Mouse (Mus musculus): ENCODE measurements at regions not wholly inside any gene's neighbourhood (a gene's known extent, or its start where the extent isn't known, plus 50 kb on each side); places are given as distances from the start of the nearest gene placed in this dataset.

DNA sequence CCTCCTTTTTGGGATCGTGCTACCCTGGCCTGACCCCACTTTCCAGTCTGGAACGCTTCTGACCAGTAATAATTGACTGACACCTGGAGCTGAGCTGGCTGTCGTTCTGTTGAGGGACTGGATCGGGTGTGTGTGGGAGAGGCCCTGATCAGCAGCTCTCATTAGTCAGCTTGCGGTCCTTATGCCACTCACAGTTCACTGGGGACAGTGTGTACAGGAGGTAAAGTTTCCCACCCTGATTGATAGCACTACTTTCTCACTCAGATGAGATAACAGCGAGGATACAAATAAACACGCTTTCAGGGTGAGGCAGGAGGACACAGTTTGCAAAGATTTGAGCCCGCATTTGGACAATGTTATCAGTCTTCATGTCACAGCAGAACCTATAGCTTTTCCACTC is 191.7 kb upstream of the Tnp1 start:
- TF ChIP-seq POLR2A (IDR thresholded peaks at IDR 0.05; ENCODE audit: extremely low read depth, insufficient read depth, low read length) (no peak), CTCF (IDR thresholded peaks at IDR 0.05; ENCODE audit: low read depth, low read length) (no peak)
- Histone ChIP-seq H3K27ac (replicated peaks; ENCODE audit: insufficient read depth, low read depth, low read length) (no peak overlapping the region), H3K27me3 (ENCODE audit: control insufficient read depth, insufficient read depth, low read length) (no peaks in the 10 kb centered on the region), H3K79me2 (ENCODE audit: control insufficient read depth, insufficient read depth, low read length) (no peaks in the 10 kb centered on the region), H3K36me3 (ENCODE audit: control insufficient read depth, insufficient read depth, low read length) (no peaks in the 10 kb centered on the region), H3K9ac (ENCODE audit: low read depth, low read length) (no peak overlapping the region), H3K4me1 (ENCODE audit: control insufficient read depth, insufficient read depth, low read length) (no peaks in the 10 kb centered on the region), H3K4me3 (ENCODE audit: insufficient read depth, low read depth, low read length) (no peak overlapping the region)
- DNase-seq (ENCODE audit: extremely low read depth, low read depth, low spot score) = no peak
- WGBS = 51% methylated on average over 8 of the region's 8 CpGs

DNA sequence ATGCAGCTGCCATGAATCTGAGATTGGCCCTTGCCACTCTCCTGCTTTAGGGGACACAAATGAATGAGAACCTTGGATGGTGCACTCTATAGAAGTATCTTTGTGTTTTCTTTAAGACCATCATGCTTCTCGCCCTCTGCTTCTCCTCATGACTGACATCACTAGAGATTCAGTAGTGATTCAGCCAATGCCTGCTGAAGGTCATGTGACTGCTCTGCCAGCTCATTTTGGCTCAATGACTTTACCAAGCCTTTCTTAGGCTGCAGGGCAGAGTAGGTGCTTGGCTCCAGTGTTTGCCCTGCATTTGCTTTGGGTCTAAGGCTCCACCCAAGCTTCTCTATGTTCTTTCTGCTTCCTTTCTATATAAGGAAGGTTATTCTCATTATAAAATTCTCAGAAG is 190.1 kb upstream of the Tnp1 start:
- 97% methylated on average over 1 of the region's 1 CpGs for WGBS
- Histone ChIP-seq H3K27me3 (ENCODE audit: control insufficient read depth, insufficient read depth, low read length) (no peaks in the 10 kb centered on the region), H3K27ac (replicated peaks; ENCODE audit: insufficient read depth, low read depth, low read length) (no peak overlapping the region), H3K9ac (ENCODE audit: low read depth, low read length) (no peak overlapping the region), H3K36me3 (ENCODE audit: control insufficient read depth, insufficient read depth, low read length) (no peaks in the 10 kb centered on the region), H3K4me1 (ENCODE audit: control insufficient read depth, insufficient read depth, low read length) (no peaks in the 10 kb centered on the region), H3K4me3 (ENCODE audit: insufficient read depth, low read depth, low read length) (no peak overlapping the region), H3K79me2 (ENCODE audit: control insufficient read depth, insufficient read depth, low read length) (no peaks in the 10 kb centered on the region)
- DNase-seq (ENCODE audit: extremely low read depth, low read depth, low spot score) = no peak
- TF ChIP-seq POLR2A (IDR thresholded peaks at IDR 0.05; ENCODE audit: extremely low read depth, insufficient read depth, low read length) (no peak), CTCF (IDR thresholded peaks at IDR 0.05; ENCODE audit: low read depth, low read length) (no peak)

DNA sequence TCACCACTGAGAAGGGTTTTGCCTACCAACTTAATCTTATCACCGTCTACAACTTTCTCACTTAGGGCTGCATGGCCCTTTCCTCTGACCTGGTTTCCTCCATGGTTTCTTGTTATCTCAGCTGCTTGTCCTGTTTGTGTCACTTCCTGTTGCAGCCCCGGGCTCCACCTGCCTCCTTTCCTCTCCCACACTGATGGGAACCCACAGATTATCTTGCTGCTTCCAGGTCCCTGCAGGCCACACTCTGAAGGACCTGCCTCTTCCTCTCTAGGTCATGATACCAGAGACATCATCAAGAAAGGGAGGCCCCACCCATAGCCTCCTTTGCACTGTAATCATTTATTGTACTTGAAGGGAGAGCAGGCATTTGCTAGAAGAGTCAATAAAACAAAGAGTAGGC is 184.4 kb upstream of the Tnp1 start:
- DNase-seq (ENCODE audit: extremely low read depth, low read depth, low spot score) = peak; percentile 9

DNA sequence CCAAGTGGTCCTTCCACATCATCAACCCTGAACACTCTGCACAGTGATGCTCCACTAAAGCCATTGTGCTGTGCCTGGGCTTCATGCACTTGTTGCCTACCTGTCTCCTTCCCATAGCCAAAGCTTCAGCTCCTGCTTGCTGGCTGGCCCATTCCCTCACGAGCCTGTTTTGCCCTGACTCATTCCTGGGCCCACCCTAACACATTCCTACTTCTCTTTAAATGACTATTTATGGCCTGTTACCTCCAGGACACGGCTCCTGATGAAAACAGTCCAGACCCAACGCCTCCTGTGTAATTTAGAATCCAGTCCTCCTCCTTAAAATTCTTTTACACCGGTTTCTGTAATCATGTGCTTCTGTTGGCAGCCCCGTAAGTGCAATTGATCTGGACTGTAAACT is 175.1 kb upstream of the Tnp1 start:
- WGBS = 83% methylated on average over 5 of the region's 5 CpGs
- Histone ChIP-seq H3K4me1 (ENCODE audit: control insufficient read depth, insufficient read depth, low read length) (no peaks in the 10 kb centered on the region), H3K27ac (replicated peaks; ENCODE audit: insufficient read depth, low read depth, low read length) (no peak overlapping the region), H3K27me3 (ENCODE audit: control insufficient read depth, insufficient read depth, low read length) (no peaks in the 10 kb centered on the region), H3K4me3 (ENCODE audit: insufficient read depth, low read depth, low read length) (no peak overlapping the region), H3K36me3 (ENCODE audit: control insufficient read depth, insufficient read depth, low read length) (no peaks in the 10 kb centered on the region), H3K9ac (ENCODE audit: low read depth, low read length) (no peak overlapping the region), H3K79me2 (ENCODE audit: control insufficient read depth, insufficient read depth, low read length) (no peaks in the 10 kb centered on the region)
- TF ChIP-seq POLR2A (IDR thresholded peaks at IDR 0.05; ENCODE audit: extremely low read depth, insufficient read depth, low read length) (no peak), CTCF (IDR thresholded peaks at IDR 0.05; ENCODE audit: low read depth, low read length) (no peak)
- DNase-seq (ENCODE audit: extremely low read depth, low read depth, low spot score) = no peak

More for the DNA sequence above, 184.4 kb upstream of the Tnp1 start:
- WGBS = 52% methylated on average over 2 of the region's 2 CpGs
- Histone ChIP-seq H3K27me3 (ENCODE audit: control insufficient read depth, insufficient read depth, low read length) (no peaks in the 10 kb centered on the region), H3K79me2 (ENCODE audit: control insufficient read depth, insufficient read depth, low read length) (no peaks in the 10 kb centered on the region), H3K27ac (replicated peaks; ENCODE audit: insufficient read depth, low read depth, low read length) (0 out of 2 replicates have a peak overlapping the region, but pooled peaks have one; percentile 32), H3K36me3 (ENCODE audit: control insufficient read depth, insufficient read depth, low read length) (no peaks in the 10 kb centered on the region), H3K4me1 (ENCODE audit: control insufficient read depth, insufficient read depth, low read length) (no peaks in the 10 kb centered on the region), H3K9ac (ENCODE audit: low read depth, low read length) (no peak overlapping the region), H3K4me3 (ENCODE audit: insufficient read depth, low read depth, low read length) (no peak overlapping the region)
- no peak for TF ChIP-seq CTCF (IDR thresholded peaks at IDR 0.05; ENCODE audit: low read depth, low read length)
- TF ChIP-seq POLR2A (IDR thresholded peaks at IDR 0.05; ENCODE audit: extremely low read depth, insufficient read depth, low read length) = no peak

DNA sequence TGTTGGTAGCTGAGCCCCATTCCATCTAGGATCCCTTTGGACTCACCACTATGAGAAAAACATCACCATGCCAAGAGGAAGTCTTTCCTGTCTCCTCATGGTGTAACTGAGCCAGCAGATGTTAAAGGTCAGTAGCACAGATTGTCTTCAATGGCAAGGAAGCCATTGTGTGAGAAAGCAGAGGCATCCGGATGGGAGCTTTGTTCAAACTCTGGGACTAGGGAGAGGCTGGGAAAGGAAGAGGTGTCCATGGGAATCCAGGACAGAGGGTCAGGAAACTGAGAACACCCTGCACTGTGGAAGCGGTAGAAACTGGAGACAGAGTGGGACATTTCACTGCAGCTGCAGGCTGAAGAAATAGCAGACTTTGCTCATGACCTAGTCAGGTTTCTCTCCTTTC is 173.1 kb upstream of the Tnp1 start:
- no peak overlapping the region for H3K27ac ChIP-seq (replicated peaks; ENCODE audit: insufficient read depth, low read depth, low read length)
- DNase-seq (ENCODE audit: extremely low read depth, low read depth, low spot score) = peak; percentile 15
- TF ChIP-seq CTCF (IDR thresholded peaks at IDR 0.05; ENCODE audit: low read depth, low read length) (no peak), POLR2A (IDR thresholded peaks at IDR 0.05; ENCODE audit: extremely low read depth, insufficient read depth, low read length) (no peak)

DNA sequence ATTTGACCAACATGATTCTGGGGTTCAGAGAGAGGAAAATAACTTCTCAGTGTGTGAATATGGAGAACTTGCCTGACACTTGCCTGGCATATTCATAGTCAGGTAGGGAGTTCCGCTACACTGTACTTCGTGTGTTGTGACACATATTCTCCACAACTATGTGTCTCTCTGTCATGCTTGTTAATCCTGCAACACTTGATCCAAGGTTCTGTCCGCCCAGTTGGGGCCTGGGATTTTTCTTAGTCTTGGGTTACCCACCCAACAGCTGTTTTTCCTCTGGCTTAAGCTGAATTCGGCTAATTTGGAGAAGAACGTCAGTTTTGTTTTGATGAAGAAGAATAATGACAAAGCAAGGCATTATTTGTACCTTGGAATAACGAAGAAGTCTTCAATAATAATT is 168.8 kb upstream of the Tnp1 start:
- no peak for DNase-seq (ENCODE audit: extremely low read depth, low read depth, low spot score)
- Histone ChIP-seq H3K9ac (ENCODE audit: low read depth, low read length) (no peak overlapping the region), H3K4me3 (ENCODE audit: insufficient read depth, low read depth, low read length) (no peak overlapping the region), H3K27me3 (ENCODE audit: control insufficient read depth, insufficient read depth, low read length) (no peaks in the 10 kb centered on the region), H3K27ac (replicated peaks; ENCODE audit: insufficient read depth, low read depth, low read length) (no peak overlapping the region), H3K79me2 (ENCODE audit: control insufficient read depth, insufficient read depth, low read length) (no peaks in the 10 kb centered on the region), H3K36me3 (ENCODE audit: control insufficient read depth, insufficient read depth, low read length) (no peaks in the 10 kb centered on the region), H3K4me1 (ENCODE audit: control insufficient read depth, insufficient read depth, low read length) (no peaks in the 10 kb centered on the region)
- no peak for TF ChIP-seq CTCF (IDR thresholded peaks at IDR 0.05; ENCODE audit: low read depth, low read length)
- WGBS = 87% methylated on average over 6 of the region's 6 CpGs

More for the DNA sequence above, 173.1 kb upstream of the Tnp1 start:
- no peaks in the 10 kb centered on the region for H3K36me3 ChIP-seq (ENCODE audit: control insufficient read depth, insufficient read depth, low read length)
- no peaks in the 10 kb centered on the region for H3K4me1 ChIP-seq (ENCODE audit: control insufficient read depth, insufficient read depth, low read length)
- WGBS = 74% methylated on average over 2 of the region's 2 CpGs
- H3K4me3 ChIP-seq (ENCODE audit: insufficient read depth, low read depth, low read length) = no peak overlapping the region
- H3K9ac ChIP-seq (ENCODE audit: low read depth, low read length) = no peak overlapping the region
- no peaks in the 10 kb centered on the region for H3K79me2 ChIP-seq (ENCODE audit: control insufficient read depth, insufficient read depth, low read length)
- no peaks in the 10 kb centered on the region for H3K27me3 ChIP-seq (ENCODE audit: control insufficient read depth, insufficient read depth, low read length)

All from liver, adult 2 months (tissue).